Mouse (Mus musculus): ENCODE measurements around the gene Ube2c.
"Not testable (repeated sequence)": the region's sequence is repeated elsewhere in the genome, so short reads cannot be mapped to it uniquely, and the experiment has no call there.

Ube2c gene

DNA sequence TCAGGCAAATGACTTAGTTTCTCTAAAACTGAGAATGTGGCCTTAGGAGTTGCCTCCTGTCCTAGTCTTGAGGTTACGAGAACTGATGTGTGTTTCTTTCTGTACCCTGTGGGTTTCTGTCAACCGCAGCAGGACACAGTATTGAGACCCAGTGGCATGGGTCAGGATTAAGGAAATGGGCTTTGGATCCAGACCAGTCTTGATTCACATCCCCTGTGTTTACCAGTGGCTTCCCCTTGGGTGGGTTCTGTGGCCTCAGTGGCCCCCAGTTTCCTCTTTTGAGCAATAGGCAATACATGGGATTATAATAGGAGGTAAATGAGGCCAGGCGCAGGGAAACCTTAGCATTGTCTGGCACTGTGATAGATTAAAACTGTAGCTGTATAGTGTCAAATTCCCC lies 17.3 kb downstream of the Ube2c start:
- in situ Hi-C loops (cut with MboI; ENCODE audit: low sequenced_read_pairs), result no loop called here

DNA sequence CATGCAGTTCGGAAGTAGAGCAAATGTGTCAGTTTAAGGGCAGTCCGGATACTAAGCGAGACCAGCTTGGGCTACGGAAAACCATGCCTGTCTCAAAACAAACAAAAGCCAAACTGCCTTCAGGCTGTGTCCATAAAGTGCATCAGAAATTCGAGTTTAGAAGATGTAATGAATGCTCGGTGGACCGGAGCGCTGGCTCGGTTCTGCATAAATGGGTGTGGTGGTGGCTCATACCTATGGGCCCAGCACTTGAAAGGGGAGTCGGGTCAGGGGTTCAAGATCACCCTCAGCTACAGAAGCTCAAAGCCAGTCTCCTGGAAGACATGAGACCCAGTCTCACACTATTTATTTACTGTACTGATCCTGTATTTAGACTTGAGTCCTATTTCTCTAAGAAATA lies 18.1 kb downstream of the Ube2c start:
- in situ Hi-C loops (cut with MboI; ENCODE audit: low sequenced_read_pairs), result no loop called here

DNA sequence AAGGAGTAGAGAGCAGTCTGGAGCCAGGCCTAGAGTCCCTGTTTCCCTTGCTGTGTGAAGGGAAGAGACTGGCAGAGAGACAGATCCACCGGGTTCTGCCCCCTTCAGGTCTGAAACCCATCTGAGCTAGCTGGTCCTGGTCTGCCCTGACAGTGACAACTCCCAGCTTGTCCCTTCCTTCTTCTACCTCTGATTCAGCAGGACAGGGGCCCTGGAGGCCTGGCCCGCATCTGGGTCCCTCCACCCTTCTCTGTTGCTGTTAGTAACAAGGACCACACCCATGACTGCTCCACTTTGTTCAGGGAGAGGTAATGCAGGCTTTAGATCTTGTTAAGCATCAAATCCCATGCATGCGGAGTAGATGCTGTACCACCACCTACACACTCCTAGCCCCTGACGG lies 18.7 kb downstream of the Ube2c start:
- in situ Hi-C loops (cut with MboI; ENCODE audit: low sequenced_read_pairs), result no loop called here

DNA sequence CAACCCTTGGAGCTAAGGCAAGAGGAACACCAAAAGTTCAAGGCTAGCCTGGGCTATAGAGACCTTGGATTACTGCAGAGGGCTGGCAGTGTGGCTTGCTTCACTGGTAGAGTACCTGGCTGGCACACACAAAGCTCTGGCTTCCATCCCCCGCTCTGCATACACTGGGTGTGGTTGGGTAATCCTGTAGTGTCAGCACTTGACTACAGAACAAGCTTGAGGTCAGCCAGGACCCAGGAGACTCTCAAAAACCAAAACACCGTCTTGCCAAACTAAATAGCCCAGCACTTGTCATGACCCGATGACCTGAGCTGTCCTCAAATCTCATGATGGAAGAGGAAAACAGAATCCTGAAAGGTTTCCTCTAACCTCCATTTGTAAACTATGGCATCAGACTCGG lies 20.8 kb downstream of the Ube2c start:
- in situ Hi-C loops (cut with MboI; ENCODE audit: low sequenced_read_pairs), result no loop called here

DNA sequence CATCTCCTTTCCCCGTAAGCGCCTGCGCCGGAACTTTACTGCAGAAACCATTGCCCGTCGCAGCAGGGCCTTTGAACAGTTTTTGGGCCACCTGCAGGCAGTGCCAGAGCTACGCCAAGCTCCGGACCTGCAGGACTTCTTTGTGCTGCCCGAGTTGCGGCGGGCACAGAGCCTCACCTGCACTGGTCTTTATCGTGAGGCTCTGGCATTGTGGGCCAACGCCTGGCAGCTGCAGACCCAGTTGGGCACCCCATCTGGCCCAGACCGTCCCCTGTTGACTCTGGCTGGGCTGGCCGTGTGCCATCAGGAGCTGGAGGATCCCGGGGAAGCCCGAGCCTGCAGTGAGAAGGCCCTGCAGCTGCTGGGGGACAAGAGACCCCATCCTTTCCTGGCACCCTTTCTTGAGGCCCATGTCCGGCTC lies 22.2 kb downstream of the Ube2c start:
- in situ Hi-C loops (cut with MboI; ENCODE audit: low sequenced_read_pairs), result no loop called here

DNA sequence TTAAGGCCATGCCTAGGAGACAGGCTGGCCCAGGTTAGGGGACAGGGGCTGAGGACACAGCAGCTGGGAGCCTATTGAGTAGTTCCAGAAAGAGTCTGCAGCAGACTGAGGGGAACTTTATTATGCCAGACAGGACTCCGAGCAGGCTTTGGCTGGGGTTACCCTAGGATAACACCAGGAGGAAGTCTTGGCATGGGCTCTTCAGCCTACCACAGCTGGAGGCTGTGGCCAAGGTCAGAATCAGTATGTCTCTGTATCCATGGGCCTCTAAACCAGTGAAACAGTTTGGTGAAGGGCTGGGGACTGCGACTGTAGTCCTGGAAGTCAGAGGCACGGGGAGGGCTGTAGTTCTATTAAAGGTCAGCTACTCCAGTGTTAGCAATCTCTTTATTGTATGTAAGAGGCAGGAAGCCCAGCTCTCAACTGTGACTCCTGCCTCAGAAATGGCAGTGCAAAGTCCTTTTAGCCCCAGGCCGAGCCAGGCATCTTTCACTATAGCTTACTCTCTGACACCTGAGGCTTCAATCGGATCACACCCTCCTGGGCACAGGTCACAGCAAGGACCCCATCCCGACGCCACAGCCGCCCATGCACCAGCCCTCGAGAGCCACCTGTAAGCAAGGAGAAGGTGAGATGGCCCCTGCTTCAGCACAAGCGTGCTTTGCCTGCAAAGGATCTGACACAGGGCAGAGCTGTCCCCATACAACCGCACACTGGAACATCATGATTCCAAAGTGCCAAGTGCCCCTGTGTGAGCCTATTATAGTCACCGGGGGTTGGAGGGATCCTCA lies 22.9 kb downstream of the Ube2c start:
- in situ Hi-C loops (cut with MboI; ENCODE audit: low sequenced_read_pairs), result no loop called here

DNA sequence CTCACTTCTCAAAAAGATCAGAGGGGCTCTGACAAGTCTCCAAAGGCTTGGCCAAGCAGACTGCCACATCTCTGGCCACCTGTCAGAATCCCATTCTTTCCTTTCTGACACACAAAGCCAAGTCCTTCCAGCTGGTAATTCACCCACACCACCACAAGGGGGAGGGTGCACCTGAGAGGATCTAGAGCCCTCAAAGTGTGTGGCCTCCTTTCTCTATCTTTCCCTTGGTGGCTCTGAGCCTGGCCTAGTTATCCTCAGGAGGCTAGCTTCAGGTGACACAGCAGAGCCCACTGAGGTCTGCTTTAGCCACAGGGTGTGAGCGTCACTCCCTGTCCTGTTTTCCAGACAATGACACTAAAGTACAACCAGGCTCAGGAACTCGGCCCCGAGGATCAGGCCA lies 23.5 kb downstream of the Ube2c start:
- in situ Hi-C loops (cut with MboI; ENCODE audit: low sequenced_read_pairs), result no loop called here

DNA sequence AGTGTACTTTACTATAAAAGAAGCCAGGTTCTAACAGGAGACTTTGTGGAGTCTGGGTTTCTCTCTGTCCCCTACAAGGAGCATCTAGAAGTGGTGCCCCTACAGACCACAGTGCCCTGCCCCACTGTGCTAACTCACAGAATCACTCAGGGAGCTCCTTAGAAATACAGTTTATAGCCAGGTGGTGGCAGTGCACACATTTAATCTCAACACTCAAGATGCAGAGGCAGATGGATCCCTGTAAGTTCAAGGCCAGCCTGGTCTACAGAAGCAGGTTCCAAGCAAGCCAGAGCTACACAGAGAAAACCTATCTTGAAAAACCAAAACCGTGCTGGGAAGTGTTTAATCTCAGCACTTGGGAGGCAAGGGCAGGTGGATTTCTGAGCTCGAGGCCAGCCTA lies 24.1 kb downstream of the Ube2c start:
- in situ Hi-C loops (cut with MboI; ENCODE audit: low sequenced_read_pairs), result no loop called here

DNA sequence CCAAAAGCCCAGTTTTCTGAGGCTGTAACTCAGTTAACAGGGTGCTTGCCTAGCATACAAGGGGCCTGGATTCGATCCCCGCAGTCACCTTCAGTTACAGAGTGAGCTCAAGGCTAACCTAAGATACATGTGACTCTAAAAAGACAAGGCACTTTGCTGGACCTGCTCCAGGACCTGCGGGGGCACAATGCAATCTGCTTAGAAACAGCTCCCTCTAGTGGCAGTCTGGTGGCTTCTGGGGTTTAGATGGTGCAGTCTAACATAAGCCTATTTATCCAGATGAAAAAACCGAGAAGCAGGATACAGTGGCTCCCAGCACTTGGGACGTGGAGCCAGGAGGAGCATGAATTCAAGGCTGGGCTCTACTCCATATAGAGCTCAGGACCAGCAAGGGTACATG lies 24.6 kb downstream of the Ube2c start:
- in situ Hi-C loops (cut with MboI; ENCODE audit: low sequenced_read_pairs), result no loop called here

DNA sequence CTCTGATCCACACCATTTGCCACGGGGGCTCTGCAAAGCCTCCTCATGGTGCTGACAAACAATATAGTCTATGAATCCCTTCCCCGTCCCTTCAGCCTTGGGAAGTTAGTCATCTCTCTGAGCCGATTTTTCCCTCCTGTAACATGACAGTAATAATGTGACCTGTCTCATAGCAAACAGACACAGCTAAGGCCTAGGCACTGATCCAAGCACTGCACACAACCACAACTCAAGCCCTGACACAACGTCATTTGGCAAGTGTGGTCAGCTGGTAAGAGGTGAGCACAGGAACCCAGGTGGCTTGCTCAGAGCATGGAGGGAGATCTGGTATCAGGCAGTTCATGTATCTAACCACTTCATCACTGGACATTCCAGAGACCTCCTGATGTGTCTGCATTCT lies 26.2 kb downstream of the Ube2c start:
- in situ Hi-C loops (cut with MboI; ENCODE audit: low sequenced_read_pairs), result no loop called here

DNA sequence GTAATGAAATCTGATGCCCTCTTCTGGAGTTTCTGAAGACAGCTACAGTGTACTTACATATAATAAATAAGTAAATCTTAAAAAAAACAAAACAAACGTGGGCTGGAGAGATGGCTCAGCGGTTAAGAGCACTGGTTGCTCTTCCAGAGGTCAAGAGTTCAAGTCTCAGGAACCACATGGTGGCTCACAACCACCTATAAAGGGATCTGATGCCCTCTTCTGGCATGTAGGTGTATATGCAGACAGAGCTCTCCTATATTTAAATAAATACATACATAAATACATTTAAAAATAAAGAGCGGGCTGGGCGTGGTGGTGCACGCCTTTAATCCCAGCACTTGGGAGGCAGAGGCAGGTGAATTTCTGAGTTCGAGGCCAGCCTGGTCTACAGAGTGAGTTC lies 28.9 kb downstream of the Ube2c start:
- in situ Hi-C loops (cut with MboI; ENCODE audit: low sequenced_read_pairs), result not testable (repeated sequence)

DNA sequence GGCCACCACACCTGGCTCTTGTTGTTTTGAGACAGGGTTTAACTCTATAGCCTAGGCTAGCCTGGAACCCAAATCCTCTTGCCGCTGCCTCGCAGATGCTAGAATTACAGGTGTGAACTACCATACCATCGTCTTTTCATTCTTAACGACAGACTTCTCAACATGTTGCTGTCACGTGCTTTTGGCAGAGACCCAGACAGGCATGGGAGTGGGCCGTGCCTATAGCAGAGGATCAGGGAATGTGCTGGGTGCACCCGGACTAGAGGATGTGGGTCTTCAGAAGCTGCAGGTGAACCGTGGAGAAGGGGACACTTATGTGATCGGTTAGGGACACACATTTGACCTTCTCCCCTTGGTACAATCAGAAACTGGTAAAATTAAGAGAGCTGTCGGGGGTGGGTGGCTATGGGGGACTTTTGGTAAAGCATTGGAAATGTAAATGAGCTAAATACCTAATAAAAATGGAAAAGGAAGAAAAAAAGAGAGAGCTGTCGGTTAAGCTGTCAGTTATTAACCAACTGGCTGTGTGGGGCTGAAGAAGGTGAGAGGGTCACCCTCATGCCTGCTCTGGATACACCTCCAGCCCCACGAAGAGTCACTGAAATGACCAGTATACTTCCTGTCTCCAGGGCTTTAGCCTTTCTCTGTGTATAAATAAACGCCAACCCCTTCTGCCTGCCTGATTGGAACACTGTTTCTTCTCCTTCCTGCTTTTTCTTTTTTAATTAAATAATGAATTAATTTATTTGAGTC lies 30.7 kb downstream of the Ube2c start:
- in situ Hi-C loops (cut with MboI; ENCODE audit: low sequenced_read_pairs), result no loop called here

DNA sequence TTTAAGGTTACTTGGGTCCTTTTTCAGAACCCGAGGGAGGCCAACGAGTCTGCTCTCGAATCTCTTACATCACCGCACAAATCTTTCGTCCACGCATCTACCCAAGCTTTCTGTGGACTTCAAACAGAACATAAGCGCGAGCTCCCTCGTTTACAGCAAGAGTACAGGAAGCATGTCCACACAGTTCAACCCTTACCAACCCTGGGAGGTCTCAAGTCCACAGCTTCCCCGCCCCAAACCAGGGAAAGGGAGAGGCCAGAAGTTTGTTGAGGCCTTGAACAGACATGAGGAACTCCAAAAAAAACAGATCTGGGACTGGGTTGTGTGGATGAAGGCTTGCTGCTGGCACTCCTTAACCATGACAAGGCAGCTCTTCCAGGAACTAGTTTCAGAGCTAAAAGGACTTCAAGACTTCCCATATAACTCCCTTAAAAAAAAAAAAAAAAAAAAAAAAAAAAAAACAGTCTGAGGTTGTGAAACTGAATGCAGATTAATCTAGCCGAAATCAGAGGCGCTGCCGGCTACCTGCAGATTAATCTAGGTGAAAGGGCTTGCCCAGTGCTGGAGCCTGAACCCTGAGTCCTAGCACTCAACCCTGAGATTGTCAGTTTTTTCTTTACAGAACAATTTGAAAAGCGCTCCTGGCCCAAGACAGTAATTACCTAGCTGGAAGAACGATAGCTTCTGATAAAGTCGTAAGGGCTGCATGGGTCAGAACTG lies 33.7 kb downstream of the Ube2c start:
- in situ Hi-C loops (cut with MboI; ENCODE audit: low sequenced_read_pairs), result no loop called here

DNA sequence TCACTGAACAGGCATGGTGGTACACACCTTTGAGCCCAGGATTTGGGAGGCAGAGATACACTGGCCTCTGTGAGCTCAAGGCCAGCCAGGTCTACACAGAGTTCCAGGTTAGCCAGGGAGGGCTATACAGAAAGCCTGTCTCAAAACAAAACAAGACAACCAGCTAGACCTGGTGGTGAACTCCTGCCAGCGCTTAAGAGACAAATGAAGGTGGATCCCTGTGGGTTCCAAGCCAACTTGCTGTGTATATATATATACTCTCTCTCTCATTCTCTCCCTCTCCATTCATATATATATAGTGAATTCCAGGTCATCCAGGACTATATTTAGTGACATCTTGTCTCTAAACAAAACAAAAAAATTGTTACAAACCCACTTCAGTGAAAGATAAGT lies 34.2 kb downstream of the Ube2c start:
- in situ Hi-C loops (cut with MboI; ENCODE audit: low sequenced_read_pairs), result no loop called here

DNA sequence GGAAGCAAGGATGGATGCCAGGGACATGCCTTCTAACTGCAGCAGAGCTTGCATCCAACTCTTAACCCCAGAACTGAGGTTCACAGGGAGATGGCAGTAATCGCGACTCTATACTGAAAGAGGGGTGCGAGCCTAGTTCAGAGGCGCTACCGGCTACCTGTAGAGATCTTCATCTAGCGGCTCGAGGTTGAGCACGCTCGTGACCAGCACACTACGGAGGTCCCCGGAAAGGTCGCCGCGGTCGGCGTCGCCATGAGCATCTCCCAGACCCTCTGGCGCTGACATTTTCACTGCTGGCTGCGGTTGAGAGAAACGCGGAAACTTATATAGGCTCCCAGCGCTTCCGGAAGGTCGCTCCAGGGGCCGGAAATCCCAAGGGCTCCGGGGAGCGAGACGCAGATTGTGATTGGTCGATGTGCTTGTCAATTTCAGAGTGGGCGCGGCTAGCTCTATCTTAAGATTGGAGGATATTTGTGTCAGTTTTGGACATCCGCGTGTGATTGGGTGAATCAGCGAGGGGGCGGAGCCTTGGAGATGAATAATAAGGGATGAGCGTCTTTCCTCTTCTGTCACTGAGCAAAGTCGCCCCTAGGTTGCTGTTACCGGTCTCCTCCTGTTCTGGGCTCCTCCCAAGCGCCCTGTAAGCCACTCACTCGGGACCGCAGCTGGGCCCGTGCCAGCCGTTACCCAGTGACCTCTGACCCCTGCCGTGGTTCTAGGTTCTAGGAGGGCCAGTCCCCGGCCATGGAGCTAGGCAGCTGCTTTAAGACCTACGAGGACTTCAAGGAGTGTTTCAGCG lies 35.0 kb downstream of the Ube2c start, which contains the start of the genes Acot8 and Zswim3:
TSS of gene Acot8 (minus strand) at position 350 of the 799 bp plus-strand sequence.
TSS of gene Zswim3 (plus strand) at position 566 of the 799 bp plus-strand sequence.
- in situ Hi-C loops (cut with MboI; ENCODE audit: low sequenced_read_pairs), result no loop called here

DNA sequence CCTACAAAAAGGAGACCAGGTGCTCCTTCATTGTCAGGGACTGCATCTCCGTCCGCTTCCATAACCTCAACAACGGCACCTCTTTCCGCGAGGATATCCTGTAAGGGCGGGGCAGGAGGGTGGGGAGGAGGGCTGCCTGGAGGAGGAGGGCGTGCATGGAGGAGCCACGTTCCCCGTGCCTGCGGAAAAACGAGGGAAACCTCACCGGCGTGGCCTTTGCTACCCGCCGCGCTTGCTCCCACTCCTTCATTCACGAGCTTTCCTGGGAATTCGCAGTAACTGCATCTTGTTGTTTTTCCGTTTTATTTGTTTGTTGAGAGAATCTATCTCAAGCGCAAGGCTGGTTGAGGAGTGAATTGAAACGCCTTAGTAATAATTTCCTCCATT lies 35.6 kb downstream of the Ube2c start:
- in situ Hi-C loops (cut with MboI; ENCODE audit: low sequenced_read_pairs), result no loop called here

DNA sequence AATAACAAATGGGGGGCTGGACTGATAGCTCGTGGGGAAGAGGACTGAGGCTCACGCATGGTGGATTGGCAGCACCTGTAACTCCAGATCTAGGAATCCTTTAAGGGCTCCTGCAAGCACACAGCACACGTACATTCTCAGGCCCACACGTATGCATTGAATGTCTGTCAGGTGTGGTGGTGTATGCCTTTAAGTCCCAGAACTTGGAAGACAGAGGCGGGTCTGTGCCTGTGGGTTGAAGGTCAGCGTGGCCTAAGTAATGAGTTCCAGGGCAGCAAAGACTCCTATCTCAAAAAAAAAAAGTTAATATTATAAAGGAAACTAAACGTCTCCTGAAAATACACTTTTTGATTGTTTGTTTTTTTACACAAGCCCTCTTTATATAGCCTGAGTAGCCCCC lies 36.9 kb downstream of the Ube2c start:
- in situ Hi-C loops (cut with MboI; ENCODE audit: low sequenced_read_pairs), result no loop called here

DNA sequence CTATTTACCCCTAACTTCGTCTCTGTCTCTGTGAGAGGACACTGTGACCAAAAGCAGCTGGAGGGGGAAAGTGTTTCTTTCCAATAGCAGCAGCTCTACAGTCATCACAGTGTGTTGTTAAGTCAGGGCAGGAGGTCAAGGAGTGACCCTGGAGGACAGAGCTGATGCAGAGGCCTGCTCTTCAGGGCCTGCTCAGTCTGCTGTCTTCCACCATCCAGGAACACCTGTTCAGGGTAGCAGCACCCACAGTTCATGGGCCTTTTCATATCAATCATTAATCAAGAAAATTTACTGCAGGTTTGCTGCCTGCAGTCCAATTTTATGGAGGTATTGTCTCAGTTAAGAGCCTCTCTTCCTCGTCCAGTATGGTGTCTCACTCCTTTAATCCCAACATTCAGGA lies 43.9 kb downstream of the Ube2c start:
- in situ Hi-C loops (cut with MboI; ENCODE audit: low sequenced_read_pairs), result no loop called here

DNA sequence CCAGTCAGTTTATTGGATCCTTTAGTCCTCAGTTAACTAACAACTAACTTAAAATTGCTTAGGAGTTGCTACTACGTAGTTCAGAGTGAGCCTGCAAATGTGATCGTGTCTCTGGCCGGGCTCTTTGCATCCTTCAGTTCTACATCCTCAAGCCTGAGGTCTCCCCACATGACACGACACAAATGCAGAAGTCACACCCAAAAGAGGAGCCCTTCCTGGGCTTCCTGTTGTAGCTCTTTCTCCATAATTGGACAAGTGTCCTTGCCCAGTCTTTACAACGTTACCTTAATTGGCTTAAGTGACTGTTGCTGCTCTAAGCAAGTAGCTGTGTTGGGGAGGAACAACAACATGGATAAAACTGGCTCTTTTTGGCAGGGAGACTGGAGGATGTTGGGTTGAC lies 45.6 kb downstream of the Ube2c start:
- in situ Hi-C loops (cut with MboI; ENCODE audit: low sequenced_read_pairs), result no loop called here

DNA sequence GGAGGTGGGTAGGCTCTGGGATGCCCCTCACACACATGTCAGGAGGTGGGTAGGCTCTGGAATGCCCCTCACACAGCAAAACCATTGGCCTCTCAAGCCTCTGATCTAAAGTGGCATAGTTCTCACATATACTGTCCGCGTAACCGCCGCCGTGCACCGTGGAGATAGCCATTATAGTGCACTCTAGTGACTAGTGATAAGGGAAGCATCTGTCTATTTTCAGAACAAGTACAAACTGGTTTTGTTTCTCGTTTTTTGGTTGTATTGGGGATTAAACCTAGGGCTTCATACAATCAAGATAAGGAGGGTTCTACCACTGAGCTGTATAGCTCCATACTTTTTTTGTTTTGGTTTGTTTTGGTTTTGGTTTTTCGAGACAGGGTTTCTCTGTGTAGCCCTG lies 46.1 kb downstream of the Ube2c start:
- in situ Hi-C loops (cut with MboI; ENCODE audit: low sequenced_read_pairs), result no loop called here

DNA sequence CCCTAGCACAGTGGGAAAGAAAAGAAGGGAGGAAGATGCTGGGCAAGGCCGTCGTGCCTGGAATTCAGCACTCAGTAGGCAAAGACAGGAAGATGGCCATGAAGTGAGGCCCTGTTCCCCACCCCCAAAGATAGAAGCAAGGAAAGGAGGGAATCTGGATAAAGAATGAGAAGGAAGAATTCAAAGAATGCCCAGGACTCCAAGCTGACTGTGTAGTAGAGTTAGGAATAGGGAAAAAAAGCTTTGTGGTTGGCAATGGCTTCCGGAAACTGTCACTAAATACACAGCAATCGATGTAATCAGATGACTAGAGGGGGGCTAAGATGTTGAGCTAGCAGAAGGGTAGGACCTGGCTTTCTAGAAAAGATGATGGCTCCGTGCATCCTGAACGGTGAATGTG lies 47.5 kb downstream of the Ube2c start:
- in situ Hi-C loops (cut with MboI; ENCODE audit: low sequenced_read_pairs), result no loop called here
